Mouse (Mus musculus): ENCODE results near the gene C2cd4a.

The C2cd4a gene

GRCm38 (mm10) chr9:67832046-67832605 is at the start of gene C2cd4a:
C2cd4a (minus strand) TSS chr9:67832330.
- DNase-seq (ENCODE audit: low read depth): no peak

- DNase-seq (ENCODE audit: low read depth): no peak
These were observed 46.2 kb upstream of the C2cd4a start for GRCm38 (mm10) chr9:67878197-67878769.

DNA sequence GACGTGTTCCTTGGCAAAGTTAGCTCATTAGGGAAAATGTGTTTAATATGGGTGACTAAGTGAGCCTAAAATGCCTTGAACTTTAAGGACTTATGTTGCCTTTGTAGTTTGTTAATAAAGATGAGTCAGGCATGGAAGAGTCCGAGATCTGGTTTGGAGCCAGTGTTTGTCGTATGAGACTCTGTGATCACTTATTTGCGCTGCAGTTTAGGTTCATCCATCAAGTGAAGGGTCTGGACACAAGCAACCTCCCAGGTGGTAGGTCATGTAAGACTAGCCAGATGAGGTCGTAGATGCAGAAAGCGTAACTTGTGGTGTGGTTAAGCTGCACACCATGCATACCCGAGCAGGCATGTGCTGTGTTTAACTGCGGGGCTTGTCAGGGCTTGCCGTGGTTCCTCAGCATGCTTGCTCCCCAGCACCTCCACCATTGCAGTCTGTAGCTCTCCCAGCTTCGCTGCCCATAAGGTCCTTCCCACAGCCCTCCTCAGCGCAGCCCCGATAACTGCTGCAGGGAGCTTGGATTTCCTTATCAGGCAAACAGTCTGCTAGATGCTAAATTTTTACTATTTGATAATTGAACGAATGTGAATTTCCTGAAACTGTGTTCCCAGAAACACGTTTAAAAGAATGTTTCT is 45.1 kb upstream of the C2cd4a start:
- no peak for DNase-seq (ENCODE audit: low read depth)

GRCm38 (mm10) chr9:67875337-67875736 is 43.2 kb upstream of the C2cd4a start:
- DNase-seq (ENCODE audit: low read depth): peak; percentile 54

GRCm38 (mm10) chr9:67874522-67875222 is 42.5 kb upstream of the C2cd4a start:
- DNase-seq (ENCODE audit: low read depth): no peak

GRCm38 (mm10) chr9:67869691-67870450 is 37.7 kb upstream of the C2cd4a start:
- DNase-seq (ENCODE audit: low read depth): no peak

DNA sequence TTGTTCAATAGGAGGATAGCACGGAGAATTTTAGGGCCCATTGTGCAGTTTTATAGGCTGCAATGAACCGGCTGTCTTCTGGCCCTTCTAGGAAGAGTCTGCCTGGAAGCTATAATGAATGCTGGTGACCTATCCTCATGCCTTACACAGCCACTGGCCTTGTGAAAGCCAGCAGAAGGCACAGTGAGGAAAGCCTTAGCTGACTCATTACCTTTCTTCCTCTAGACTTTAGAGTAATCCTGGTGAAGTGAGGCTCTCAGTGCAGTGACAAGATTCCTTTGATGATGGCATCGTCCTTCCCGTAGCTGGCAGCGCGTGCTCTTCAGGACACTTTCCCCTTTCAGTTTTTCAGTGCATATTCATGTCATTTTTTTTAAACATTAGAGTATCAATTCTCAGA is 35.3 kb upstream of the C2cd4a start:
- no peak for DNase-seq (ENCODE audit: low read depth)

- DNase-seq (ENCODE audit: low read depth): no peak
These were observed 33.3 kb upstream of the C2cd4a start for GRCm38 (mm10) chr9:67865411-67865810.

- no peak for DNase-seq (ENCODE audit: low read depth)
These were observed 31.9 kb upstream of the C2cd4a start for GRCm38 (mm10) chr9:67864011-67864410.

DNA sequence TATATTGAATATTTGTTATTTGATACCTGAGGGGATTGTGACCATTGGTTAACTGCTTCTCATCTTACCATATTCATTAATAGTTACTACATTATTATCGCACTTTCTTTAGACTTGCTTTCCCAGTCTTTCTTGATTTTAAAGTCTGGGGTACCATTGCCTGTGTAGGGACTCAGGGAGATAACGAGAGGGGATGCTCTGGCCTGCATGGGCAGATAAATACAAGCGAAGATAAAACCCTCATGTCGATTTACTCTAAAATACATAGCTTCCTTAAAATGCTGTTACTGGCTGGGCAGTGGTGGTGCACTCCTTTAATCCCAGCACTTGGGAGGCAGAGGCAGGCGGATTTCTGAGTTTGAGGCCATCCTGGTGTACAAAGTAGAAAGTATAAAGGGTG is 31.2 kb upstream of the C2cd4a start:
- DNase-seq (ENCODE audit: low read depth): no peak

GRCm38 (mm10) chr9:67860273-67860672 is 28.1 kb upstream of the C2cd4a start:
- no peak for DNase-seq (ENCODE audit: low read depth)

- DNase-seq (ENCODE audit: low read depth): peak; percentile 58
These were observed 19.0 kb upstream of the C2cd4a start for GRCm38 (mm10) chr9:67851150-67851549.

GRCm38 (mm10) chr9:67849846-67850245 is 17.7 kb upstream of the C2cd4a start:
- DNase-seq (ENCODE audit: low read depth): no peak

DNA sequence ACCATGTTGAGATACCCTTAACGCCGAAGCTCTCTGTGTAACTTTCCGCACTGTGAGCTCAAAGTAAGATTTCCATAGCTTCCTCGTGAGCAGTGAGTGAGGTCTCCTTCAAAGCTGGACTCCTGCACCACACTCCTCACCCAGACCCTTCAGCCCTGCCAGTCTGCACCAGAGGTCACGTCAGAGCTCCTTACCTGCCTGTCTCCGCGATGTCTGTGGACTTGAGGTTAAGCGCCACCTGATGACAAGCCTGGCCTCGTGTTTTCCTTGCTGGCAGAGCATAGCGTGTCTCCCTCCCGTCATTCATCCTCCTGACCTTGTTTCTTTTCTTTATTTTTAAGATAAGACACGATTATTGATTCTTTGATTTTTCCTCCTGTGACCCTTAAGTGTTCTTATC is 17.3 kb upstream of the C2cd4a start:
- no peak for DNase-seq (ENCODE audit: low read depth)

GRCm38 (mm10) chr9:67847606-67848005 is 15.5 kb upstream of the C2cd4a start:
- no peak for DNase-seq (ENCODE audit: low read depth)

GRCm38 (mm10) chr9:67846089-67846488 is 14.0 kb upstream of the C2cd4a start:
- no peak for DNase-seq (ENCODE audit: low read depth)

DNA sequence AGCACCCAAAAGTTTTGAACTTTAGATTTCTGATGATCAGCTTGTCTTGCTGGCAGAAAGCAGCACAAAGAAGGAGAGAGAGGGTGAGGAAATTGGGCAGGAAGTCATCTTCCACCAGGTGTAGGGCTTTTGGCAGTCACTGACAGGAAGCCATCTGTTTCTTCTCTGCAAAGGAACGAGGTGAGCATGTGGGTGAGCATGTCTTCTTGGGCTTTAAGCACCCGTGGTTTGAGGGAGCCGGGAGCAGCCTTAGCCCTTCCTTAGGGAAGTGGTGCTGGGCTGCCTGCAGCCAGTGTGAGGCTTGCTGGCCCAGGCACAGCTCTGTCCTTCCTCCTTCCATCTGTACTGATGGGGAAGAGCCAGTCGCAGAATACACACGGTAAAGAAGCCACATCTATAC is 13.5 kb upstream of the C2cd4a start:
- peak; percentile 60 for DNase-seq (ENCODE audit: low read depth)

- DNase-seq (ENCODE audit: low read depth): no peak
These were observed 12.9 kb upstream of the C2cd4a start for GRCm38 (mm10) chr9:67845012-67845411.

GRCm38 (mm10) chr9:67842797-67843196 is 10.7 kb upstream of the C2cd4a start:
- no peak for DNase-seq (ENCODE audit: low read depth)

GRCm38 (mm10) chr9:67839981-67840859 is 8.1 kb upstream of the C2cd4a start, which contains the start of gene Vps13c:
Vps13c (plus strand) TSS chr9:67840396.
- peak; percentile 87 for DNase-seq (ENCODE audit: low read depth)

DNA sequence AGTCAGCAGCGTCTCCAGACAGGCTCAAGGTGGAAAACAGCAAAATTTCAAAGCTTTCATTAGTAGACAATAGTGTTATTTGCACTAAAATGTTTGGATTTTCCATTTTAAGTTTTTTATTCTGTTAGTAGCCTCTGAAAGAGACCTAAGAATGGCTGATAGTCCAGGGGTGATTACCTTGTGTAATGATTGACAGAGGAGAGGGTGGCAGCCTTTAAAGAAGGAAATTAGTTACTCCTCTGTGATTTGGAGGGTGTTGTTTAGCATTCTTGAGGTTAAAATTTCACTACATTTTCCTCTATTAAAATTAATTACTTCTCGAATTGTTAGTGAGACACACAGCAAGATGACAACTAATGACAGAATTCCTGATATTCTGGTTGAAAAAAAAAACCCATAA is 5.2 kb upstream of the C2cd4a start:
- DNase-seq (ENCODE audit: low read depth): no peak
